Mouse (Mus musculus): ENCODE measurements around the gene Pglyrp2.

Gene Pglyrp2

GRCm38 (mm10) chr17:32402779-32403157 lies 21.2 kb downstream of the Pglyrp2 start:
- no peak for DNase-seq (ENCODE audit: low spot score in 2 of 2)

- DNase-seq (ENCODE audit: low spot score in 2 of 2) = no peak
Observed at GRCm38 (mm10) chr17:32402011-32402778, 21.8 kb downstream of the Pglyrp2 start.

GRCm38 (mm10) chr17:32396266-32396665 lies 27.7 kb downstream of the Pglyrp2 start:
- no peak for DNase-seq (ENCODE audit: low spot score in 2 of 2)

- DNase-seq (ENCODE audit: low spot score in 2 of 2) = peak in 1 of 2 experiments; percentile 52
Observed at GRCm38 (mm10) chr17:32393944-32394343, 30.0 kb downstream of the Pglyrp2 start.

GRCm38 (mm10) chr17:32389101-32389659 lies 34.8 kb downstream of the Pglyrp2 start, which contains the start of gene Wiz:
Gene Wiz (minus strand): TSS chr17:32389439.
- peak; percentile 91 to 95 for DNase-seq (ENCODE audit: low spot score in 2 of 2)

- DNase-seq (ENCODE audit: low spot score in 2 of 2) = peak in 1 of 2 experiments; percentile 41
Observed at GRCm38 (mm10) chr17:32388370-32389100, 35.4 kb downstream of the Pglyrp2 start.

- no peak for DNase-seq (ENCODE audit: low spot score in 2 of 2)
Observed at GRCm38 (mm10) chr17:32387986-32388369, 36.0 kb downstream of the Pglyrp2 start.

- DNase-seq (ENCODE audit: low spot score in 2 of 2) = no peak
Observed at GRCm38 (mm10) chr17:32386659-32387432, 37.1 kb downstream of the Pglyrp2 start.

GRCm38 (mm10) chr17:32383661-32384060 lies 40.3 kb downstream of the Pglyrp2 start:
- DNase-seq (ENCODE audit: low spot score in 2 of 2) = peak in 1 of 2 experiments; percentile 56

- DNase-seq (ENCODE audit: low spot score in 2 of 2) = no peak
Observed at GRCm38 (mm10) chr17:32382576-32382975, 41.4 kb downstream of the Pglyrp2 start.

GRCm38 (mm10) chr17:32378786-32379185 lies 45.2 kb downstream of the Pglyrp2 start:
- DNase-seq (ENCODE audit: low spot score in 2 of 2) = peak in 1 of 2 experiments; percentile 38

- no peak for DNase-seq (ENCODE audit: low spot score in 2 of 2)
Observed at GRCm38 (mm10) chr17:32377137-32377536, 46.8 kb downstream of the Pglyrp2 start.

GRCm38 (mm10) chr17:32376475-32376874 lies 47.5 kb downstream of the Pglyrp2 start:
- no peak for DNase-seq (ENCODE audit: low spot score in 2 of 2)

- no peak for DNase-seq (ENCODE audit: low spot score in 2 of 2)
Observed at GRCm38 (mm10) chr17:32368991-32369578, 54.9 kb downstream of the Pglyrp2 start.

- no peak for DNase-seq (ENCODE audit: low spot score in 2 of 2)
Observed at GRCm38 (mm10) chr17:32367706-32368105, 56.3 kb downstream of the Pglyrp2 start.

GRCm38 (mm10) chr17:32365296-32365695 lies 58.7 kb downstream of the Pglyrp2 start:
- no peak for DNase-seq (ENCODE audit: low spot score in 2 of 2)

GRCm38 (mm10) chr17:32364850-32365249 lies 59.1 kb downstream of the Pglyrp2 start:
- no peak for DNase-seq (ENCODE audit: low spot score in 2 of 2)

GRCm38 (mm10) chr17:32364331-32364730 lies 59.6 kb downstream of the Pglyrp2 start:
- DNase-seq (ENCODE audit: low spot score in 2 of 2) = peak; percentile 86 to 87

- DNase-seq (ENCODE audit: low spot score in 2 of 2) = no peak
Observed at GRCm38 (mm10) chr17:32363821-32364301, 60.1 kb downstream of the Pglyrp2 start.

GRCm38 (mm10) chr17:32362686-32363085 lies 61.3 kb downstream of the Pglyrp2 start:
- DNase-seq (ENCODE audit: low spot score in 2 of 2) = no peak

Data from urinary bladder, postnatal 4 days (tissue).